Mouse (Mus musculus): ENCODE measurements around the gene Clasrp. TPM values are rescaled to one million over a fixed set of nuclear protein-coding genes. Genes with fewer than 3 reads are reported as not detected.

The Clasrp gene
- polyA plus RNA-seq, 1 experiment from 2014 or later, result 54.1 TPM

DNA sequence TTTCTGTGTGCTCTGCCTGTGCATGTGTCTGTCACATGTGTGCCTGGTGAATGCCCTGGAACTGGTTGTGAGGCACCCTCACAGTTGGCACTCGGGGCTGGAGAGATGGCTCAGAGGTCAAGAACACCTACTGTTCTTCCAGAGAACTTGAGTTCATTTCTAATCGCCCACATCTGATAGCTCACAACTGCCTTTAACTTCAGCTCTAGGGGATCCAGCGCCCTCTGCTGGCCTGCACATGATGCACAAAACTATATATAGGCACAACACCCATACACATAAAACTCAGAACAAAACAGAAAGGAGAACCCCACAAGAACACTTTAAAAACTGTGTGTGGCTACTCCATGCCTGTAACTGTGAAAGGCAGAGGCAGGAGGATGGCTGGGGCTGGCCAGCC lies 15.1 kb downstream of the Clasrp start:
- H3K4me3 ChIP-seq (ENCODE audit: low read length), result no peak overlapping the region
- no peaks in the 10 kb centered on the region for H3K4me1 ChIP-seq (ENCODE audit: control insufficient read depth, insufficient read depth, low read depth, low read length)
- peaks cover 70% of the 10 kb centered on the region for H3K36me3 ChIP-seq (ENCODE audit: control insufficient read depth, insufficient read depth, low read length)
- H3K4me2 ChIP-seq (ENCODE audit: low read length), result no peak overlapping the region
- no peaks in the 10 kb centered on the region for H3K9me3 ChIP-seq (ENCODE audit: control insufficient read depth, low read length)
- 55% methylated on average over 3 of the region's 3 CpGs for WGBS
- H3K27me3 ChIP-seq (replicated peaks; ENCODE audit: control insufficient read depth, insufficient read depth, low read length), result no peaks in the 10 kb centered on the region
- no peak for ATAC-seq
- no peak overlapping the region for H3K9ac ChIP-seq (ENCODE audit: low read depth, low read length)
- no peak overlapping the region for H3K27ac ChIP-seq (ENCODE audit: low read depth, low read length)

DNA sequence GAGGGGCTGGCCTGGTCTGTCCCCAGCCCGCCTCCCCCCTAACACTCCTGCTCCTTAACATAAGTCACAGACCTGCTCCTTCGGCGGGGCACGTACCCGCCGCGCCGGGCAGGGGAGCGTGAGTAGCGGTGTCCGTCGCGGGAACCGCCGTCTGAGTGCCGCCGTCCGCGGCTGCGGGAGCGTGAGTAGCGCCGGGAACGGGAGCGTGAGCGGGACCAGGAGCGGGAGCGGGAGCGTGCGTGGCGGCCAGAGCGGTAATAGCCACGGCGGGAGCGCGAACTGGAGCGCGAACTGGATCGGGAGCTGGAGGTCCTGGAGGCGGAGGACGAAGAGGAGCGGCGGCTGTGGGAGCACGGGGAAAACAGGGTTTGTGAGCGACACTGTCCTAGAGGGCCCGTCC lies 18.0 kb downstream of the Clasrp start:
- no peaks in the 10 kb centered on the region for H3K27me3 ChIP-seq (replicated peaks; ENCODE audit: control insufficient read depth, insufficient read depth, low read length)
- 71% methylated on average over 46 of the region's 46 CpGs for WGBS
- ATAC-seq, result no peak
- no peaks in the 10 kb centered on the region for H3K4me1 ChIP-seq (ENCODE audit: control insufficient read depth, insufficient read depth, low read depth, low read length)
- H3K4me2 ChIP-seq (ENCODE audit: low read length), result no peak overlapping the region
- no peak overlapping the region for H3K9ac ChIP-seq (ENCODE audit: low read depth, low read length)
- no peak overlapping the region for H3K4me3 ChIP-seq (ENCODE audit: low read length)
- H3K9me3 ChIP-seq (ENCODE audit: control insufficient read depth, low read length), result no peaks in the 10 kb centered on the region
- peaks cover 69% of the 10 kb centered on the region for H3K36me3 ChIP-seq (ENCODE audit: control insufficient read depth, insufficient read depth, low read length)
- H3K27ac ChIP-seq (ENCODE audit: low read depth, low read length), result no peak overlapping the region

DNA sequence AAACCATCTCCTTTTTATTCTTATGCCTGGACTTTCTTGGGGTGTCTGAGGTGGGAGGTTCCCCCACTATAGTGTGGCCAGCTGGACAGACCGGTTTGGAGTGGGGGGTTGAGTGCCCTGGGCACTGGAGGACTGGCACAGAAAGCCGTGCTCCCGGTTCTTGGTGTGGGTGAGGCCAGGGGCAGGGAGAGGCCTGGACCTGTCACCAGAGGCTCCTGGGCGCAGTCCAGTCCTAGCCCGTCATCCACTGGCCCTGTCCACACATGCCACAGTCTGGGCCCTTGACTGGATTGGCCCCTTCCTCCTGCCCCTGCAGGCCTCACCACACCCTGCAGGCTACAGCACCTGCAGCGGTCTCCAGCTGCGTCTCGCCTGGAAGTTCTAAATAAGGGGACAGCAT lies 23.7 kb downstream of the Clasrp start:
- H3K4me1 ChIP-seq (ENCODE audit: control insufficient read depth, insufficient read depth, low read depth, low read length), result peaks cover 8% of the 10 kb centered on the region
- H3K4me2 ChIP-seq (ENCODE audit: low read length), result no peak overlapping the region
- peaks cover 32% of the 10 kb centered on the region for H3K36me3 ChIP-seq (ENCODE audit: control insufficient read depth, insufficient read depth, low read length)
- WGBS, result 95% methylated on average over 8 of the region's 8 CpGs
- H3K4me3 ChIP-seq (ENCODE audit: low read length), result no peak overlapping the region
- no peak overlapping the region for H3K9ac ChIP-seq (ENCODE audit: low read depth, low read length)
- no peaks in the 10 kb centered on the region for H3K9me3 ChIP-seq (ENCODE audit: control insufficient read depth, low read length)
- H3K27ac ChIP-seq (ENCODE audit: low read depth, low read length), result no peak overlapping the region
- H3K27me3 ChIP-seq (replicated peaks; ENCODE audit: control insufficient read depth, insufficient read depth, low read length), result peaks cover 33% of the 10 kb centered on the region
- no peak for ATAC-seq

DNA sequence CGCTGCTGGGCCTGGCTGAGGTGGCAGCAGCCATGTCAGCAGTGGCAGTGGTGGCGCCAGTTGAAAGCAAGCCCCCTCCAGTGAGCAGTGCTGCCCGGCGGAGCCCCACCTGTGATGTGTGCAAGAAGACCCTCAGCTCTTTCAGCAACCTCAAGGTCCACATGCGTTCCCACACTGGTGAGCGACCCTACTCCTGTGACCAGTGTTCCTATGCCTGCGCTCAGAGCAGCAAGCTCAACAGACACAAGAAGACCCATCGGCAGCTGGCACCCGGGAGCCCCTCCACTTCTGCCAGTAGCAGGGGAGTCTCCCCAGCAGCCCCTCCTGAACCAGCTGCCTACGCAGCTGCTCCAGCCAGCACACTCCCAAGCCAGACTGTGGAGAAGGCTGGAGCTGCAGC lies 24.5 kb downstream of the Clasrp start:
- peak; percentile 21 for ATAC-seq
- Histone ChIP-seq H3K4me1 (ENCODE audit: control insufficient read depth, insufficient read depth, low read depth, low read length) (peaks cover 8% of the 10 kb centered on the region), H3K4me2 (ENCODE audit: low read length) (no peak overlapping the region), H3K36me3 (ENCODE audit: control insufficient read depth, insufficient read depth, low read length) (peaks cover 26% of the 10 kb centered on the region), H3K27me3 (replicated peaks; ENCODE audit: control insufficient read depth, insufficient read depth, low read length) (peaks cover 33% of the 10 kb centered on the region), H3K4me3 (ENCODE audit: low read length) (no peak overlapping the region), H3K9ac (ENCODE audit: low read depth, low read length) (no peak overlapping the region), H3K27ac (ENCODE audit: low read depth, low read length) (no peak overlapping the region), H3K9me3 (ENCODE audit: control insufficient read depth, low read length) (no peaks in the 10 kb centered on the region)
- WGBS, result 75% methylated on average over 10 of the region's 10 CpGs

- Histone ChIP-seq H3K4me2 (ENCODE audit: low read length) (no peak overlapping the region), H3K9ac (ENCODE audit: low read depth, low read length) (no peak overlapping the region), H3K36me3 (ENCODE audit: control insufficient read depth, insufficient read depth, low read length) (peaks cover 16% of the 10 kb centered on the region), H3K4me1 (ENCODE audit: control insufficient read depth, insufficient read depth, low read depth, low read length) (peaks cover 12% of the 10 kb centered on the region), H3K27ac (ENCODE audit: low read depth, low read length) (no peak overlapping the region), H3K4me3 (ENCODE audit: low read length) (no peak overlapping the region), H3K27me3 (replicated peaks; ENCODE audit: control insufficient read depth, insufficient read depth, low read length) (peaks cover 33% of the 10 kb centered on the region), H3K9me3 (ENCODE audit: control insufficient read depth, low read length) (no peaks in the 10 kb centered on the region)
- no peak for ATAC-seq
- WGBS, result 68% methylated on average over 4 of the region's 4 CpGs
Measured at GRCm38 (mm10) chr7:19578436-19578835, 25.9 kb downstream of the Clasrp start.

GRCm38 (mm10) chr7:19577877-19578414 lies 26.3 kb downstream of the Clasrp start:
- no peak for ATAC-seq
- Histone ChIP-seq H3K9me3 (ENCODE audit: control insufficient read depth, low read length) (no peaks in the 10 kb centered on the region), H3K4me2 (ENCODE audit: low read length) (peak overlapping the region; percentile 60), H3K9ac (ENCODE audit: low read depth, low read length) (no peak overlapping the region), H3K36me3 (ENCODE audit: control insufficient read depth, insufficient read depth, low read length) (peaks cover 16% of the 10 kb centered on the region), H3K4me3 (ENCODE audit: low read length) (peak overlapping the region; percentile 34; the same call in 1 of the 2 replicates), H3K4me1 (ENCODE audit: control insufficient read depth, insufficient read depth, low read depth, low read length) (peaks cover 12% of the 10 kb centered on the region), H3K27me3 (replicated peaks; ENCODE audit: control insufficient read depth, insufficient read depth, low read length) (peaks cover 33% of the 10 kb centered on the region), H3K27ac (ENCODE audit: low read depth, low read length) (no peak overlapping the region)
- 27% methylated on average over 10 of the region's 10 CpGs for WGBS

DNA sequence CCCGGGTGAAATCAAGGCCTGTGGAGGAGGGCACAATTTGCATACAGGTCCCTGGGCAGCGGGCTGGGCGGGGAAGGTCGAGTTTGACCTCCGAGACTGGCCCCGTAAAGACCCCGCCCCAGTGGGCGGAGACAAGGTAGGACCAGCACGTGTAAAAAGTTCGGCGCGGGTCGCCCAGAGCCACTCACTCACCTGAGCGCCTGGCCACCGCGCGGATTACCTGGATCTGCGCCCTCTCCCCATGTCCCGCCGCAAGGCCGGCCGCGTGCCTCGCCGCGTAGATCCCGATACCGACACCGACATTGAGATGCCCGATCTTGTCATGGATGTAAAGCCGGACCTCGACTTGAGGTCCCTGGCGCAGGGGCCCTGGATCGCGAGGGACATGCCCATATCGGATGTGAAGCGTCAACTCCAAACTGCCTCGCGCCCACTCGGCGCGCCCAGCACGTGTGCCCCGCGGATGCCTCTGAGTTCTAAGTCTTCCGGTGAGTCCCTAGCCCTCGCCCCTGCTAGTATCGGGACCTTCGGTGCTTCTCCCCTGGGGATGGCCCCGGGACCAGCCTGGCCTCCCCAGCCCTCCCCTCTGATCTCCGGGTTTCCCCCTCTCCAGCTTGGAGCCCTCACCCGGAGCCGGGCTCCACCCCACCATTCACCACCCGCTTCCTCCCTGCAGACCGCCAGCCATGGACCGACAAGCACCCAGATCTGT lies 27.0 kb downstream of the Clasrp start, which contains the start of the genes Zfp296 and Gemin7:
Zfp296 (plus strand) TSS at position 147 of the 712 bp plus-strand sequence.
Gemin7 (minus strand) TSS at position 455 of the 712 bp plus-strand sequence.
- Histone ChIP-seq H3K9ac (ENCODE audit: low read depth, low read length) (peak within 1 kb of the TSS; percentile 33), H3K4me1 (ENCODE audit: control insufficient read depth, insufficient read depth, low read depth, low read length) (peaks cover 16% of the 10 kb centered on the region), H3K4me2 (ENCODE audit: low read length) (peak within 1 kb of the TSS; percentile 60), H3K27ac (ENCODE audit: low read depth, low read length) (no peak within 1 kb of the TSS), H3K36me3 (ENCODE audit: control insufficient read depth, insufficient read depth, low read length) (peaks cover 14% of the 10 kb centered on the region), H3K27me3 (replicated peaks; ENCODE audit: control insufficient read depth, insufficient read depth, low read length) (peaks cover 33% of the 10 kb centered on the region), H3K4me3 (ENCODE audit: low read length) (peak within 1 kb of the TSS; percentile 34), H3K9me3 (ENCODE audit: control insufficient read depth, low read length) (no peaks in the 10 kb centered on the region)
- 2% methylated on average over 56 of the region's 56 CpGs for WGBS
- no peak for ATAC-seq

DNA sequence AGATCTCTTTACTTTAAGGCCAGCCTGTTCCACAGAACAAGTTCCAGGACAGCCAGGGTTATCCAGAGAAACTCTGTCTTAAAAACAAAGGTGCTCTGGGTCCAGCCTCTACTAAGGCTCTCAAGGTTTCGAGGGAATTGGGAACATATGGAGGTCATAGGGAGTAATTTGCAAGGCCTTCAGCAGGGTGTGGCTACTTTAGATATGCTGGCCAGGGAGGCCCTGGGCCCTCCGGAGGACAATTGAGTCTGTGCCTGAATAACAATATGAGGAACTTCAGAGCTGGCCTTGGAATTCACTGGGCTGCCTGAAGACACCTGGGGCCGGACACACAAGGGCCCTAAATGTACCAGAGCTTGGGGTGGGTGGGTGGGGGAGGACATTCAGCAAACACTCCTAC lies 28.7 kb downstream of the Clasrp start:
- ATAC-seq, result no peak
- Histone ChIP-seq H3K4me2 (ENCODE audit: low read length) (no peak overlapping the region), H3K4me3 (ENCODE audit: low read length) (no peak overlapping the region), H3K27me3 (replicated peaks; ENCODE audit: control insufficient read depth, insufficient read depth, low read length) (peaks cover 33% of the 10 kb centered on the region), H3K9me3 (ENCODE audit: control insufficient read depth, low read length) (no peaks in the 10 kb centered on the region), H3K27ac (ENCODE audit: low read depth, low read length) (no peak overlapping the region), H3K4me1 (ENCODE audit: control insufficient read depth, insufficient read depth, low read depth, low read length) (peaks cover 19% of the 10 kb centered on the region), H3K9ac (ENCODE audit: low read depth, low read length) (no peak overlapping the region), H3K36me3 (ENCODE audit: control insufficient read depth, insufficient read depth, low read length) (peaks cover 6% of the 10 kb centered on the region; the same call in 1 of the 2 replicates)
- WGBS, result 69% methylated on average over 3 of the region's 3 CpGs

GRCm38 (mm10) chr7:19573776-19574140 lies 30.5 kb downstream of the Clasrp start:
- no peak for ATAC-seq
- Histone ChIP-seq H3K4me1 (ENCODE audit: control insufficient read depth, insufficient read depth, low read depth, low read length) (peaks cover 19% of the 10 kb centered on the region), H3K36me3 (ENCODE audit: control insufficient read depth, insufficient read depth, low read length) (peaks cover 7% of the 10 kb centered on the region), H3K4me3 (ENCODE audit: low read length) (peak overlapping the region; percentile 77), H3K27me3 (replicated peaks; ENCODE audit: control insufficient read depth, insufficient read depth, low read length) (peaks cover 27% of the 10 kb centered on the region), H3K9me3 (ENCODE audit: control insufficient read depth, low read length) (no peaks in the 10 kb centered on the region), H3K4me2 (ENCODE audit: low read length) (peak overlapping the region; percentile 92), H3K9ac (ENCODE audit: low read depth, low read length) (peak overlapping the region; percentile 85), H3K27ac (ENCODE audit: low read depth, low read length) (peak overlapping the region; percentile 80; the same call in 1 of the 2 replicates)
- WGBS, result 25% methylated on average over 16 of the region's 16 CpGs

Data from hindbrain, embryonic 16.5 days (tissue).